Mouse (Mus musculus): ENCODE measurements at regions not wholly inside any gene's neighbourhood (a gene's known extent, or its start where the extent isn't known, plus 50 kb on each side); places are given as distances from the start of the nearest gene placed in this dataset.

DNA sequence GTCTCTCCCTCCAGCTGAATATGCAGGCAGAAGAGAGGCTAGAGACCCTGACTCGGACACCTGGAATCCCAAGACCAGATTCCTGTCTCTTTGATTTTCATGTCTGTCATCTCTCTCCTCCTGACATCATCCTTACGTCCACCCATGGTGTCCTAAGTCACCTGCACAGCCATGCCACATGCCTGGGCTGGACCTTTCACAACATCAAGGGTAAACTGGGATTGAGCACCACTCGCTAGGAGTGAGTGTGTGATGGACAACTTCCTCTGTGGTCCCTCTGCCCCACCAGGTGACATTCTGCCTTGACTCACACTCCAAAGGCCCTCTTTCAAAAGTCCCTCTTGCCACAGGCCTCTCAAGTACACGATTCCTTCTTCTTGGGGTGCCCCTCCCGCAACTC is 244.1 kb downstream of the Bcl11b start:
- no peak for TF ChIP-seq CTCF (IDR thresholded peaks at IDR 0.05; ENCODE audit: extremely low read depth, insufficient read depth, insufficient read length, insufficient replicate concordance)
- no peak for TF ChIP-seq POLR2A (IDR thresholded peaks at IDR 0.05; ENCODE audit: low read depth, low read length)
